Mouse (Mus musculus) embryonic facial prominence, embryonic 15.5 days (tissue): ENCODE measurements around the gene Urb1. TPM values are rescaled to one million over a fixed set of nuclear protein-coding genes. Genes with fewer than 3 reads are reported as not detected.
A peak's percentile ranks its signal among the peaks of the same experiment; 100 is the strongest.

Experiments
- ATAC-seq: fragments of 200-750 bp; cut with Nextera tagmentation; 2 replicates; pipeline ENCODE4 v1.8.0; 2017; ENCODE audit warnings: low read depth, moderate TSS enrichment; ENCODE audit not compliant: insufficient number of reproducible peaks, low FRiP score, low TSS enrichment
- H3K27ac ChIP-seq: fragments of 300-500 bp; sonication (generic); replicated peaks from 2 replicates; pipeline ENCODE4 v1.5.1; 2015; ENCODE audit warnings: mild to moderate bottlenecking, inconsistent platforms
- H3K27me3 ChIP-seq: fragments of 300-500 bp; sonication (generic); 2 replicates; pipeline ENCODE4 v1.6.1; 2015; ENCODE audit warnings: inconsistent platforms
- H3K36me3 ChIP-seq: fragments of 300-500 bp; sonication (generic); 2 replicates; pipeline ENCODE4 v1.6.1; 2015; ENCODE audit warnings: mild to moderate bottlenecking, inconsistent platforms
- H3K4me1 ChIP-seq: fragments of 300-500 bp; sonication (generic); 2 replicates; pipeline ENCODE4 v1.6.1; 2015; ENCODE audit warnings: inconsistent platforms
- H3K4me2 ChIP-seq: fragments of 300-500 bp; sonication (generic); replicated peaks from 2 replicates; pipeline ENCODE4 v1.6.1; 2015; ENCODE audit warnings: mild to moderate bottlenecking, inconsistent platforms
- H3K4me3 ChIP-seq: fragments of 300-500 bp; sonication (generic); replicated peaks from 2 replicates; pipeline ENCODE4 v1.5.1; 2015; ENCODE audit warnings: mild to moderate bottlenecking, inconsistent platforms
- H3K9ac ChIP-seq: fragments of 300-500 bp; sonication (generic); 2 replicates; pipeline ENCODE4 v1.6.1; 2015; ENCODE audit warnings: inconsistent platforms
- H3K9me3 ChIP-seq: fragments of 300-500 bp; sonication (generic); replicated peaks from 2 replicates; pipeline ENCODE4 v1.6.1; 2016; ENCODE audit warnings: inconsistent platforms
- WGBS: fragments of 180-500 bp; shearing (Covaris S2); methylation state at CpG from one replicate; pipeline ENCODE4 v1.1.7; 2015; 5-methylcytosine and 5-hydroxymethylcytosine counted together
- polyA plus RNA-seq: library from polyadenylated mRNA; unstranded; fragments of >200 nt; fragmentation: Nextera tagmentation; extraction: Ambion mirVana; gene quantifications from 2 replicates; pipeline ENCODE4 v1.2.1, GENCODE M21; 2015

Urb1 gene
- 10.3 and 10.5 TPM in 2 replicates for polyA plus RNA-seq

GRCm38 (mm10) chr16:90809975-90810715 is at the start of gene Urb1:
TSS of gene Urb1 (minus strand) at chr16:90810413.
- peak; percentile 90 for ATAC-seq
- Histone ChIP-seq H3K27me3 (no peaks in the 10 kb centered on the region), H3K4me3 (peak within 1 kb of the TSS; percentile 85), H3K9me3 (no peaks in the 10 kb centered on the region), H3K9ac (peak within 1 kb of the TSS; percentile 53), H3K4me2 (peak within 1 kb of the TSS; percentile 90), H3K4me1 (peaks cover 21% of the 10 kb centered on the region), H3K27ac (peak within 1 kb of the TSS; percentile 80), H3K36me3 (no peaks in the 10 kb centered on the region)
- under 1% methylated on average over 47 of the region's 47 CpGs for WGBS

DNA sequence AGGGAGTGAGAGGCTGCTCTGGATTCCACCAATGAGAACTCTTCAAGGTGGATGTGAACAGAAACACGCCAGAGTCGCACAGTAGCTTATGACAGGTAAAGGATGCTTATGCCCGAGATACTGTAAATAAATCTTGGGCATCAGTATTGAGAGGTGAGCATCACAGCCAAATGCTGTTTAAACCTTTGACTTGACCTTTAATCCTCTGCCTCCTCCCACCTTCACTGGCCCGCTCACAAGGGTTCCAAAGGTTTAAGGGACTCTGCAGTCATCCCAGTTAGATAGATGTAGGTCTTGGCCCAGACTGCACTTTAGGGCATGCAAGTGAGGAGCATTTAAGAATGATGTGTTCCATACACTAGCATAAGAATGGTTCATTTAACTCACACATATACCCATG is 48.0 kb upstream of the Urb1 start:
- Histone ChIP-seq H3K9ac (no peak overlapping the region), H3K9me3 (no peaks in the 10 kb centered on the region), H3K27ac (no peak overlapping the region), H3K27me3 (no peaks in the 10 kb centered on the region), H3K4me2 (no peak overlapping the region), H3K4me1 (0 out of 2 replicates have a peak, but pooled peaks cover 8% of the 10 kb centered on the region), H3K36me3 (no peaks in the 10 kb centered on the region), H3K4me3 (no peak overlapping the region)
- WGBS = 85% methylated on average over 4 of the region's 4 CpGs
- ATAC-seq = no peak

DNA sequence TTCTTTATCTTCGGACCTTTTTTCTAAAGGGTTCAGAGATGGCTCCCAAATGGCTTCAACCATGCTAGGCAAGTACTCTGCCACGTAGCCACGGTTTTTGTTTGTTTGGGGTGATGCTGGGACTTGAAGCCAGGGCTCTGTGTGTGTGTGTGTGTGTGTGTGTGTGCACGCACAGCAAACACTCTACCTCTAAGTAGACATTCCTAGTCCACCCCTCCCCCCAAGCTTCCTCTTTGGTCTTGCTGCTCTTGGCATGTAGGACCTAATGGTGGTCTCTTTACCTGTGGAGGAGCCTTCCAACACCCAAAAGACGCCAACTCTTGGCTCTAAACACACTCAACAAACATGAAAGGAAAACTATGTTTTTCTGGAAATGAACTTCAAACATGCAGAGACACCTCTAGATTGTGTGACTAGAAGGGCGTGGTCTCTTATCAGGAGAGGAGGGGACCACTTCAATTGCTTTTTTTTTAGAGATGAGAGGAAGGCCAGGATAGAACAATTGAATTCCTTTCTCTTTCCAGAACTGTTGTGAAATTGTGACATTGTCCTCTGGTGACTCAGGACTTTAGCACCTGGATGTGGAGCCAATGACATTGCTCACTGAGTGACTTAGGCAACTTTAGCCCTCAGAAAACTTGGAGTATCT is 46.5 kb upstream of the Urb1 start:
- Histone ChIP-seq H3K9me3 (no peaks in the 10 kb centered on the region), H3K27me3 (no peaks in the 10 kb centered on the region), H3K27ac (no peak overlapping the region), H3K9ac (no peak overlapping the region), H3K4me2 (no peak overlapping the region), H3K4me1 (0 out of 2 replicates have a peak, but pooled peaks cover 13% of the 10 kb centered on the region), H3K36me3 (no peaks in the 10 kb centered on the region), H3K4me3 (no peak overlapping the region)
- 87% methylated on average over 6 of the region's 6 CpGs for WGBS
- no peak for ATAC-seq

DNA sequence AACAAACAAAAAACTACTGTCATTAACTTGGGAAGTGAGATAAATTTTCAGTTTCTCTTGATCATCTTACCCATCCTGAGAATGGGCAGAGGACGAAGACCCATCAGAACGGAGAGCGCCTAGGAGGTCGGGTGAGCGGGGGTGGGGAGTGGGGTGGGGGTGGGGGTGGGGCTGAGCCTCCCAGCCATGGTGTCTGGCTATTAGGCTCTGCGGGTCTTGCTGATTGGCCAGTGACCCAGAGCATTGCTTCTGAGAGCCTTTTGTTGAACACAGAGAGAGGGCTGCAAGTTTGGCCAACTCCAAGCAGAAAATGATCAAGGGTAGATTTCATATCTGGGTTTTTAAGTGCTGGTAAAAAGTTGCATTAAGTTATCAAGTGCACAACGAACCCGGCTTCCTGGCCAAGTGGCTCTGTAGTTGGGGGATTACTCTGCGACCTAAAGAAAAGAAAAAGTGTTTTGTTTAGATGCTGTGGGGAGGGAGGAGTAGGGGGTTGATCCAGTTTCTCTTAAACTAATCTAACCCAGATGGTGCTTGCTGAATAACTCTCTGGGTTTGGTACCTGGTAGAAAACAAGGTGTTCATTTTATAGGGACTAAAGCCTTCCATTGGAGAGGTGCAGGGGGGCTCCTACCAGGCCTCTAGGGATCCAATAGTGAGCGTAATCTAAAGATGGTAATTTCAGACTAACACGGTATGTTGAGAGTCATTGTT is 41.6 kb upstream of the Urb1 start:
- Histone ChIP-seq H3K9me3 (no peaks in the 10 kb centered on the region), H3K4me2 (no peak overlapping the region), H3K4me1 (peaks cover 35% of the 10 kb centered on the region; the same call in 1 of the 2 replicates), H3K27ac (no peak overlapping the region), H3K9ac (no peak overlapping the region), H3K27me3 (no peaks in the 10 kb centered on the region), H3K4me3 (no peak overlapping the region), H3K36me3 (no peaks in the 10 kb centered on the region)
- WGBS = 40% methylated on average over 11 of the region's 11 CpGs
- no peak for ATAC-seq

DNA sequence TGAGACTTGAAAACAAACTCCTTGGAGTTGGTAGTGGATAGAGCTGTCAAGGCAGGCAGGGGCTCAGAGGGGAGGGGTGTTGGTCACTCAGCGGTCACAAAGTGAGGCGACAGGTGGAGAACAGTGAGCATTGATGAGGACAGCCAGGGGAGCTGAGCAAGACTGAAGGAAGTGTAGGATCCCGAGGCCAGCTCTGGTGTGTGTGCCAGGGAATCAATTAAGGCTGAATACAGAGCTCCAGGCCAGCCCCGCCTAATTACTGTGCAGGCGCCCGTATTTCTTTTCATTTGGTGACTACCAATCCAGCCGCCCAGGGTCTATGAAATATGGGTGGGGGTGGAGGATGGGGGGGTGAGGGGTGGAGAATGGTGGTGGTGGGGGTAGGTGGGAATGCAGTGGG is 40.7 kb upstream of the Urb1 start:
- Histone ChIP-seq H3K9me3 (no peaks in the 10 kb centered on the region), H3K27ac (no peak overlapping the region), H3K27me3 (no peaks in the 10 kb centered on the region), H3K4me1 (peaks cover 35% of the 10 kb centered on the region; the same call in 1 of the 2 replicates), H3K4me2 (no peak overlapping the region), H3K4me3 (no peak overlapping the region), H3K36me3 (no peaks in the 10 kb centered on the region), H3K9ac (no peak overlapping the region)
- WGBS = 48% methylated on average over 7 of the region's 7 CpGs
- ATAC-seq = no peak

DNA sequence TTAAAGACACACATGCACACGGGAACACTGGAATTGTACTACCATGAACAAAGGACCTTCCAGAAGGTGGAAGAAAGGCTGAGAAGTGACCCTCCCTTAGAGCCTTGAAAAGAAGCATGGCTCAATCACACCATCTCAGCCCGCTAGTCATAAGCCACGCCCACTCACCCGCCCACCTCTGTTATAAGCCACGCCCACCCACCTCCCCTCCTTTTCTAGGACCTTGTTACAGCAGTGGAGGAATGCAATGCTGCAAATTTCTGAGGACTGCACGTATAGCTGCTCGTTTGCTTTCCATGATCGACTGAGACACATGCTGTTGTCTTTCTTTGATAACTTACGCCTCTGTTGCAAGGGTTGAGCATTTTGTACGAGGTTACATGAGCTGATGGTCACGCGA is 39.0 kb upstream of the Urb1 start:
- no peaks in the 10 kb centered on the region for H3K9me3 ChIP-seq
- H3K27me3 ChIP-seq = no peaks in the 10 kb centered on the region
- H3K4me1 ChIP-seq = peaks cover 38% of the 10 kb centered on the region; the same call in 1 of the 2 replicates
- H3K4me2 ChIP-seq = no peak overlapping the region
- H3K27ac ChIP-seq = no peak overlapping the region
- no peaks in the 10 kb centered on the region for H3K36me3 ChIP-seq
- 52% methylated on average over 12 of the region's 12 CpGs for WGBS
- H3K4me3 ChIP-seq = no peak overlapping the region
- no peak overlapping the region for H3K9ac ChIP-seq
- no peak for ATAC-seq

GRCm38 (mm10) chr16:90848697-90849096 is 38.5 kb upstream of the Urb1 start:
- peaks cover 39% of the 10 kb centered on the region; the same call in 1 of the 2 replicates for H3K4me1 ChIP-seq
- no peak overlapping the region for H3K9ac ChIP-seq
- no peaks in the 10 kb centered on the region for H3K36me3 ChIP-seq
- WGBS = 65% methylated on average over 7 of the region's 7 CpGs
- H3K9me3 ChIP-seq = no peaks in the 10 kb centered on the region
- no peak overlapping the region for H3K4me3 ChIP-seq
- H3K4me2 ChIP-seq = no peak overlapping the region
- no peak overlapping the region for H3K27ac ChIP-seq
- H3K27me3 ChIP-seq = no peaks in the 10 kb centered on the region
- no peak for ATAC-seq

DNA sequence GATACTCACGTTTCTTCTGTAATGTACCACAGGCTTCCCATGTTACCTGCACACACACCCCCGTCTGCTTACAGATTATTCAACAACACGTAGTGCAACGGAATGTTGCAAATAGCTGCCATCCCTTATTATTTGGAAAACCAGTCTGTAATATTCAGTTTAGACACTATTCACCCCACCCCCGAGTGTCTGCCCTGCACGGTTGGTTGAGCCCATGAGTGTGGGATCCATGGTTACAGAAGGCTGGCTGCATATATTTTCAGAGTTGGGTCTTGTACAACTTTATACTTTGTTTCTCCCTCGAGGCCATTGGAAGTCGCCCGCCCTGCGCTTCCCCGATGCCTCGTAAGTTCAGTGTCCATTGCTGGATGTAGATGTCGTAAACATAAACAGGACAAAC is 35.4 kb upstream of the Urb1 start:
- peak overlapping the region; percentile 55; the same call in 1 of the 2 replicates for H3K27ac ChIP-seq
- no peaks in the 10 kb centered on the region for H3K36me3 ChIP-seq
- H3K9ac ChIP-seq = no peak overlapping the region
- no peaks in the 10 kb centered on the region for H3K9me3 ChIP-seq
- H3K4me1 ChIP-seq = peaks cover 24% of the 10 kb centered on the region; the same call in 1 of the 2 replicates
- no peak overlapping the region for H3K4me3 ChIP-seq
- ATAC-seq = no peak
- no peak overlapping the region for H3K4me2 ChIP-seq
- no peaks in the 10 kb centered on the region for H3K27me3 ChIP-seq
- WGBS = 67% methylated on average over 13 of the region's 13 CpGs

DNA sequence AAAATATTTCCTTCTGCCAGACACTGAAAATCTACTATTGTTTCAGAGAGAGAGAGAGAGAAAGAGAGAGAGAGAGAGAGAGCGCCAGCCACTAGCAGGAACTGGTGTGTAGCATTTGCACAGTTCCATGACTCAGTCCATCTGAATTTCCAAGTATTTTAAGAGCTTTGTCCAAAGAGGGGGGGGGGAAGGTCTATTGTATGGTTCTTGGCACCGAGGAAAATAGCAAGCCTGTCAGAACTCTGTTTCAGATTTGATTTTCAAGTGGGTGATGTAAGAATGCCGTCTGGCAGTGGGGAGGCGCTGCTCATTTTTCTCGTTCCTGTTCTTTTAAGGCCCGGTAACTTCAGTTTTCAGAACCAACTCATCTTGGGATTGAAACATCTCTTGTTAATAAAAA is 34.8 kb upstream of the Urb1 start:
- Histone ChIP-seq H3K9ac (no peak overlapping the region), H3K27me3 (no peaks in the 10 kb centered on the region), H3K36me3 (no peaks in the 10 kb centered on the region), H3K4me1 (peaks cover 24% of the 10 kb centered on the region; the same call in 1 of the 2 replicates), H3K4me2 (no peak overlapping the region), H3K4me3 (no peak overlapping the region), H3K27ac (peak overlapping the region; percentile 29; the same call in 1 of the 2 replicates), H3K9me3 (no peaks in the 10 kb centered on the region)
- whole genome bisulfite sequencing = 47% methylated on average over 6 of the region's 6 CpGs
- ATAC-seq = no peak

DNA sequence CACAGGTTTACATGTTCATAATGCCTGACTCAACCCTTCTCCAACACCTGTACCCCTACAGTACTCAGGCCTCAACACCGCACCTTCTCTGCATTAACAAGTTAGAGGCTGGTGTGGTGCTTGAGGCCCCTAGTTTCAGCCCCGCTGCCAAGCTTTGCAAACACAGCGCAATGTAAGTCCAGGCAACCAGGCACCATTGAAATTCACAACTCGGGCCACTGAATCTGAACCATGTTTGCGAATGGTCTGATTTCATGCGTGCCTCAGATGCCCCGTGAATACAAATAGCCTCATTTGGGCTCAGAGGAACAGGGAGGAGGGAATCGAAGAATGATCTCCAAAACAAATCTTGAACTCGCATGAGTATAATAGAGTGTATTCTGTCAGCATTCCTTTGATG is 32.0 kb upstream of the Urb1 start:
- no peaks in the 10 kb centered on the region for H3K9me3 ChIP-seq
- H3K27ac ChIP-seq = no peak overlapping the region
- peaks cover 12% of the 10 kb centered on the region; the same call in 1 of the 2 replicates for H3K4me1 ChIP-seq
- H3K4me2 ChIP-seq = no peak overlapping the region
- ATAC-seq = no peak
- no peak overlapping the region for H3K4me3 ChIP-seq
- no peaks in the 10 kb centered on the region for H3K27me3 ChIP-seq
- no peaks in the 10 kb centered on the region for H3K36me3 ChIP-seq
- WGBS = 54% methylated on average over 9 of the region's 9 CpGs
- no peak overlapping the region for H3K9ac ChIP-seq

DNA sequence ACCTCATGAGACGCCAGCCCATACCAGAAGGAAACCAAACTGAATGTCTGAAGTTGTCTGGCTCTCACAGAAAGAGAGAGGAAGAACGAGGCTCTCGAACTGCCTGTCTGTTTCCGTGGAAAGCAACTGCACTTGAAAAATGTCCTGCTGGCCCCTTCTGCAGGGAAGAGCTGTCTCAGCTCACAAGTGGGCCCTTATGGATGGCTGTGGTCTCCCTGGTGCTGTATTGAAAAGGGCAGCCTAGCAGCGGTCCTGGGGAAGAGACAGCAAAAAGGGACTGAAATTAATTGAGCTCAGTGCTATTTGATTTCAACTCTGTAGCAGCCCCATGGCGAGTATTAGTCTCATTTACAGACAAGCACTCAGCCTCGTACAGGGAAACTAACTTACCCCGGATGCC is 27.2 kb upstream of the Urb1 start:
- WGBS = 73% methylated on average over 8 of the region's 8 CpGs

More for the DNA sequence above, 27.2 kb upstream of the Urb1 start:
- Histone ChIP-seq H3K4me1 (peaks cover 8% of the 10 kb centered on the region; the same call in 1 of the 2 replicates), H3K27ac (no peak overlapping the region), H3K4me3 (no peak overlapping the region), H3K36me3 (no peaks in the 10 kb centered on the region), H3K27me3 (peaks cover 7% of the 10 kb centered on the region), H3K9me3 (no peaks in the 10 kb centered on the region), H3K9ac (no peak overlapping the region), H3K4me2 (no peak overlapping the region)
- no peak for ATAC-seq
